Mouse (Mus musculus) forebrain, embryonic 12.5 days (tissue): ENCODE results near the gene Sptb. TPM values are rescaled to one million over a fixed set of nuclear protein-coding genes. Genes with fewer than 3 reads are reported as not detected.
A peak's percentile ranks its signal among the peaks of the same experiment; 100 is the strongest.

Source experiments
- ATAC-seq: fragments of 200-750 bp; cut with Nextera tagmentation; 2 replicates; pipeline ENCODE4 v1.8.0; 2017; ENCODE audit warnings: moderate TSS enrichment; ENCODE audit not compliant: low FRiP score
- H3K27ac ChIP-seq: fragments of 300-500 bp; sonication (generic); 2 replicates; pipeline ENCODE4 v1.5.1; 2016; ENCODE audit warnings: mild to moderate bottlenecking
- H3K27me3 ChIP-seq: fragments of 300-500 bp; sonication (generic); 2 replicates; pipeline ENCODE4 v1.6.1; 2016; ENCODE audit warnings: mild to moderate bottlenecking
- H3K36me3 ChIP-seq: fragments of 300-500 bp; sonication (generic); replicated peaks from 2 replicates; pipeline ENCODE4 v1.6.1; 2016; ENCODE audit warnings: mild to moderate bottlenecking
- H3K4me1 ChIP-seq: fragments of 300-500 bp; sonication (generic); 2 replicates; pipeline ENCODE4 v1.6.1; 2016
- H3K4me2 ChIP-seq: fragments of 300-500 bp; sonication (generic); 2 replicates; pipeline ENCODE4 v1.6.1; 2016; ENCODE audit warnings: mild to moderate bottlenecking, moderate library complexity
- H3K4me3 ChIP-seq: fragments of 300-500 bp; sonication (generic); replicated peaks from 2 replicates; pipeline ENCODE4 v1.5.1; 2016; ENCODE audit warnings: mild to moderate bottlenecking
- H3K9ac ChIP-seq: fragments of 300-500 bp; sonication (generic); 2 replicates; pipeline ENCODE4 v1.6.1; 2016; ENCODE audit warnings: mild to moderate bottlenecking
- H3K9me3 ChIP-seq: fragments of 300-500 bp; sonication (generic); 2 replicates; pipeline ENCODE4 v1.6.1; 2016
- WGBS: fragments of 180-500 bp; shearing (Covaris S2); methylation state at CpG from one replicate; pipeline ENCODE4 v1.1.7; 2016; 5-methylcytosine and 5-hydroxymethylcytosine counted together
- microRNA-seq: library from miRNA; unstranded; fragments of <30 nt; microRNA quantifications from one replicate; pipeline ENCODE4, GENCODE M21; 2017
- polyA plus RNA-seq: library from polyadenylated mRNA; unstranded; fragments of >200 nt; fragmentation: Nextera tagmentation; extraction: Ambion mirVana; gene quantifications from 2 replicates; pipeline ENCODE4 v1.2.1, GENCODE M21; 2016

Sptb gene
- polyA plus RNA-seq, 1 experiment from 2014 or later: 2.1 TPM

DNA sequence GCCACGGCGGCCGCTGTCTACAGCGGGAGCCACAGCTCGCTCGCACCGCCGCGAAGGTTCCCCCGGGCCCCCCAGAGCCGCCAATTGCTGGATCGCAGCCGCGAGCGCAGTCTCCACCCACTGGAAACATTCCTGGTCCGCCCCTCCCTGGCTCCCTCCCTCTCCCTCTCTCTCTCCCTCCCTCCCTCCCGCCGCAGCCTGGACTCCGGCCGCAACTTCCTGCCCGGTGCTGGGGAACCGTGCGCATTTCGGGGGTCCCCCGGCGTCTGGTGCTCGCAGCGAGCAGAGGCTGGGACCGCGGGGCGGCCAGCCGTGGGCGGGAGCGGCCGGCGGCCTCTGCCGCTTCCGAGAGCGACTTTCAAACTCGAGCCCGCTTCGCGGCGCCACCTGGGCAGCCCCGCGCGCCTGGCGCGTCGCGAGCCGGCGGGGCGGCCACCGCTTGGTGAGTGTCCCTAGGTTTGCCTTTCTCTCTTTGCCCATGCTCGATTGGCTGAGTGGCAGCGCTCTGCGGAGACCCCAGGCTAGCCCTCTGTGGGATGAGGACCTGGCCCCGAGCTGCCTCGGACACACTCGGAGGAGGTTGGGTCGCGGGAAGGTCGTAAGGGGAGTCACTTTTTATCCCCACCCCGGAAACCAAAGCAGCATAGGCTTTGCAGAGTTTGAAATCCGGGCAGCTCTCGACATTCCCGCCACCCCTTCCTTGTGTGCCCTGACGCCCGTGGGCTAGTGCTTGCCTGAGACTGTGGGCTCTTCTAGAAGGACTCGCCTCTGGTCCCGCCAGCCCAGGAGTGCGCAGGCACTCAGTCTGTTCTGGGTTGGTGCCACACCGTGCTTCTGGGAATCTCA is 176.7 kb downstream of the Sptb start:
- Histone ChIP-seq H3K9ac (peak overlapping the region; percentile 61), H3K9me3 (no peaks in the 10 kb centered on the region), H3K4me1 (peaks cover 18% of the 10 kb centered on the region), H3K27ac (no peak overlapping the region), H3K4me2 (peak overlapping the region; percentile 97), H3K36me3 (no peaks in the 10 kb centered on the region), H3K4me3 (peak overlapping the region; percentile 63), H3K27me3 (peaks cover 79% of the 10 kb centered on the region)
- WGBS: under 1% methylated on average over 67 of the region's 74 CpGs
- ATAC-seq: peak; percentile 82

- H3K27me3 ChIP-seq: peaks cover 80% of the 10 kb centered on the region
- no peaks in the 10 kb centered on the region for H3K36me3 ChIP-seq
- under 1% methylated on average over 31 of the region's 31 CpGs for WGBS
- H3K4me3 ChIP-seq: peak overlapping the region; percentile 63
- ATAC-seq: peak; percentile 22; the same call in 1 of the 2 replicates
- no peak overlapping the region for H3K27ac ChIP-seq
- H3K9me3 ChIP-seq: no peaks in the 10 kb centered on the region
- peak overlapping the region; percentile 97 for H3K4me2 ChIP-seq
- peak overlapping the region; percentile 61 for H3K9ac ChIP-seq
- H3K4me1 ChIP-seq: peaks cover 18% of the 10 kb centered on the region
Observed at GRCm38 (mm10) chr12:76532926-76533376, 177.4 kb downstream of the Sptb start.

- 2% methylated on average over 19 of the region's 19 CpGs for WGBS
- ATAC-seq: no peak
Observed at GRCm38 (mm10) chr12:76531986-76532925, 178.1 kb downstream of the Sptb start.

DNA sequence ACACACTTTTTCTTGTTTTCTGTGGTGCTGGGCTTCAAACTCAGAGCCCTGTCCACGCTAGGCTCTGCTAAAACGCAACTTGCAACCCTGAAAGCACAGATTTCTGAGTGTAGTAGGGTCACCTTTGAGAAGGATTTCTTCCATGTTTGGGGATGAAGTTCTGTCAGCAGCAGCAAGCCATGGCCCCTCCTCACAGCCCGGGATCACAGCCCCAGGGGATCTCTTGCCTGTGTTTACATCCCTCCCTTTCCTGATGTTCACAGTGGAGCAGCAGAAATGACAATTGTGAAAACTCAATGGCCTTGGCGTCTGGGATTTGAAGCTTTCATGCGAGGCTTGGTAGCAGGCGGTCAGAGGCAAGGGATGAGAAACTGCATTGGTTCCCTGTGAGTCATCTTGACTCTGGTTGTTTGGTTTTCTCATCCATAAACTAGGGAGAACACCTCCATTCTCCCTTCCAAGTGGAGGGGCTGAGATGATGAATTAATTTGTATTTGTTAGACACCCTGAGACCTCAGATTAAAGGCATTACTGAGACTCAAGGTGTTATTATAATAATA is 179.7 kb downstream of the Sptb start, which contains the start of gene Plekhg3:
TSS of gene Plekhg3 (plus strand) at position 312 of the 560 bp plus-strand sequence.
- H3K36me3 ChIP-seq: no peaks in the 10 kb centered on the region
- H3K9ac ChIP-seq: no peak within 1 kb of the TSS
- H3K4me1 ChIP-seq: peaks cover 18% of the 10 kb centered on the region
- no peak within 1 kb of the TSS for H3K27ac ChIP-seq
- peaks cover 70% of the 10 kb centered on the region for H3K27me3 ChIP-seq
- H3K4me3 ChIP-seq: no peak within 1 kb of the TSS
- no peaks in the 10 kb centered on the region for H3K9me3 ChIP-seq
- WGBS: 28% methylated on average over 6 of the region's 6 CpGs
- ATAC-seq: no peak
- H3K4me2 ChIP-seq: no peak within 1 kb of the TSS

More at GRCm38 (mm10) chr12:76531986-76532925, 178.1 kb downstream of the Sptb start:
- Histone ChIP-seq H3K27me3 (peaks cover 80% of the 10 kb centered on the region), H3K9me3 (no peaks in the 10 kb centered on the region), H3K9ac (peak overlapping the region; percentile 61; the same call in 1 of the 2 replicates), H3K4me2 (peak overlapping the region; percentile 97), H3K4me3 (peak overlapping the region; percentile 63), H3K4me1 (peaks cover 18% of the 10 kb centered on the region), H3K36me3 (no peaks in the 10 kb centered on the region), H3K27ac (no peak overlapping the region)

Small RNAs within 50 kb of the gene (microRNA-seq; reads per million reads assigned to microRNA genes)
- not detected for gene Mir5135

Other genes with a start within 250 kb of the Sptb start
- gene Plekhg3, start 179.7 kb downstream of the Sptb start, polyA plus RNA-seq: 1.0 TPM in 2 replicates
- 70.1 and 79.0 TPM in 2 replicates for gene Churc1, start 55.0 kb upstream of the Sptb start, polyA plus RNA-seq
- gene Fntb, start 55.0 kb upstream of the Sptb start, polyA plus RNA-seq: 35.2 and 37.3 TPM in 2 replicates
- gene Gpx2, start 85.0 kb upstream of the Sptb start, polyA plus RNA-seq: 0.33 and 1.2 TPM in 2 replicates
- gene Rab15, start 112.4 kb upstream of the Sptb start, polyA plus RNA-seq: 11.8 and 13.8 TPM in 2 replicates